Mouse (Mus musculus): Measurements from ENCODE around the gene Raet1e. TPM values are rescaled to one million over a fixed set of nuclear protein-coding genes. Genes with fewer than 3 reads are reported as not detected.
"Not testable (repeated sequence)": the region's sequence is repeated elsewhere in the genome, so short reads cannot be mapped to it uniquely, and the experiment has no call there.

The Raet1e gene
- polyA plus RNA-seq, 1 experiment = 1.5 TPM

- DNase-seq (ENCODE audit: low read depth, low spot score) = not testable (repeated sequence)
- 80% methylated on average over 6 of the region's 6 CpGs for WGBS
Observed at GRCm38 (mm10) chr10:22353548-22354195, 195.3 kb downstream of the Raet1e start.

- 58% methylated on average over 2 of the region's 2 CpGs for WGBS
- DNase-seq (ENCODE audit: low read depth, low spot score) = not testable (repeated sequence)
Observed at GRCm38 (mm10) chr10:22354196-22354574, 195.8 kb downstream of the Raet1e start.

GRCm38 (mm10) chr10:22357373-22357772 lies 199.0 kb downstream of the Raet1e start:
- DNase-seq (ENCODE audit: low read depth, low spot score) = not testable (repeated sequence)
- WGBS = 67% methylated on average over 1 of the region's 1 CpGs

DNA sequence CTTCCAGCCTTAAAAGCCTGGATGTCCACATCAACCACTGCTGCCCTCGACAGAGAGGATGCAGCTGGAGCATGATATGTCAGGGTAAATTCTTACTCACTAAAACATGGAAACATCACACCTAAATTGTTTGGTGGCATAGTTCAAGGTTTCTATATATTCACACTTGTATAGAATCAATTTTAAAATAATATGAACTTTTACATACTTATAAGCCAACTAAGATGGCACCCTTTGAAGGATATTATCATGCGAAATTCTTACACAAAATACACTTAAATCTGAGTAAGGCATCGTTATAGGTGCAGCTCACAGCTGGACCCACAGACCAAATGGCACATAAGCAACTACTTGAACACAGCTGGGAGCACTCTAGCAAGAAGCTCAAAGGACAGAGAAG lies 201.9 kb downstream of the Raet1e start, which contains the start of gene Raet1d:
Gene Raet1d, plus strand, starts transcription at position 301 of the 400 bp plus-strand sequence.
- DNase-seq (ENCODE audit: low read depth, low spot score) = not testable (repeated sequence)
- 74% methylated on average over 3 of the region's 3 CpGs for WGBS

- not testable (repeated sequence) for DNase-seq (ENCODE audit: low read depth, low spot score)
- WGBS = 21% methylated on average over 2 of the region's 2 CpGs
Observed at GRCm38 (mm10) chr10:22360957-22361356, 202.6 kb downstream of the Raet1e start.

DNA sequence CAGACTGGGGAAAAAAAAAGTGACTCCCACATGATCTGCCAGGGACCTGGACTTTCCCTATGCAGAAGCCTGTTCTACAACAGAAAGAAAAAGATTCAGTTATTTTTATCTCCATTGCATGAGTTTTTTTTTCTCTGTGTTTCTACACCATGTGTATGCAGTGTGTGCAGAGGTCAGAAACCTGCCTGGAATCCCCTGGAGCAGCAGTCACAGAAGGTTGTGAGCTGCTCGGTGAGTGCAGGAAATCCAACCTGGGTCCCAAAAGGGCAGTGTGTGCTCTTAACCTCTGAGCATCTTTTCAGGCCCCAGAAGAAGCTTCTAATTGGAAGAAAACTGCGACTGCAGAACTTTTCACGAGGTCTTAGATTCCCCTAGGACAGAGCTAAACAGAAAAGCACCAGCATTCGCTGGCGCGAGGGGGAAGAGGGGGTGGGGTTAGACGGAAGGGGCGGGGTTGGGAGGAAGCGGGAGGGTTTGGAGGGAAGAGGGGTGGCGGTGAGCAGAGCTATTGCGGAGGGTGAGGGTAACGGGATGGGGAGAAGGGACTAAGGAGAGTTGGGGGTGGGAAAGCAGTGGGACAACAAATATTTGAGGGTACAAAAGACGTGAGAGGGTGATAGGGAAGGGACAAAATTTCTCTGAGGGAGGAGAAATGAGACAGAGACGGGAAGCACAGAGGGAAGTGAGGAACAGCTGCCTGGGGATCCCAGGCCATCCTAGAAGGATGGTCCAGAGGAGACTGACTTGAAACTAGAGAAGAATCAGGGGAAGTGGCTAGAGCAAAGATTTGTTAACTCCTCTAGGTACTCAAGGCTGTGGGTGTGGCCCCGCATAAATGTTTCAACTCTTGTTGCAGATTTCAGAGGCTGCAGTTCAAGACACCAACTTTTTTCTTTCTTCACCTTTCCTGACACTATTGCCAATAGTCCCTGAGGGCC lies 203.3 kb downstream of the Raet1e start:
- DNase-seq (ENCODE audit: low read depth, low spot score) = not testable (repeated sequence)
- WGBS = under 1% methylated on average over 9 of the region's 15 CpGs

DNA sequence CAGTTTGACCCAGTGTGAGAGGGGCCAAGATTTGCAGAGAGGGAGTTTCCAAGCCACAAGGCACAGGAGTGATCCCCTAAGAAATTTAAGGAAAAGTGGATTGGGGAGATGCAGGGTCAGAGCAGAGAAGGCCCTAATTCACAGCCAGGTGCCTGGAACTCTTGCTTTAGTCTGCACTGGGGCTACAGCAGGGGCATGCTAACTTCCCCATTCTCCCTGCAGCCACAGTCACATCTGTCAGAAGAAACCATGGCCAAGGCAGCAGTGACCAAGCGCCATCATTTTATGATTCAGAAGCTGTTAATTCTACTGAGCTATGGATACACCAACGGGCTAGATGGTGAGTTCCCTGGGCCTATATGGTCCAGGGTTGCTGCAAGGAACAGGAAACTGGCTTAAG lies 204.1 kb downstream of the Raet1e start:
- DNase-seq (ENCODE audit: low read depth, low spot score) = not testable (repeated sequence)
- WGBS = 77% methylated on average over 2 of the region's 2 CpGs

GRCm38 (mm10) chr10:22364915-22365314 lies 206.5 kb downstream of the Raet1e start:
- WGBS = 82% methylated on average over 2 of the region's 2 CpGs

DNA sequence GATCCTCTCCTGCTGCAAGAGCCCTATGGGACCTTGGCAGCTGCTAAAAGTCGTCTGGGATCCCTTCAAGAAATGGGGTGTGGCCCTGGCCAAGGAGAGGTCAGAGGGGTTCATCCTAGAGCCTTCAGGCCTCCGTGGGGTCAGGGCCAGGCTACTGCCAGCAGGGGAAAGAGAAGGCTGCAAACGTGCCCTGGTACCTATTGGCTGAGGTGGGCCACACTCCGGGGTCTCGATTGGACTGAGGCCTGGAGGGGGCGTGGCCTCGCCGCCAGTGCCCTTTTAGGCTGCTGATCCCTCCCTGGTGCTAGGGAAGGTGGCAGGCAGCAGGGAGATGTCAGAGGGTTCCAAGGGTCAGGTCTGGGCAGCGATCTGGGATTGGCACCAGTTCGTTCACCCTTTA lies 222.9 kb downstream of the Raet1e start:
- DNase-seq (ENCODE audit: low read depth, low spot score) = not testable (repeated sequence)
- WGBS = 12% methylated on average over 9 of the region's 10 CpGs

More at GRCm38 (mm10) chr10:22364915-22365314, 206.5 kb downstream of the Raet1e start:
- DNase-seq (ENCODE audit: low read depth, low spot score) = not testable (repeated sequence)

GRCm38 (mm10) chr10:22390146-22390545 lies 231.8 kb downstream of the Raet1e start:
- 86% methylated on average over 7 of the region's 7 CpGs for WGBS
- not testable (repeated sequence) for DNase-seq (ENCODE audit: low read depth, low spot score)

- WGBS = 94% methylated on average over 5 of the region's 5 CpGs
Observed at GRCm38 (mm10) chr10:22391616-22392015, 233.2 kb downstream of the Raet1e start.

GRCm38 (mm10) chr10:22393028-22393824 lies 234.9 kb downstream of the Raet1e start:
- WGBS = no CpG with 5 or more reads among the region's 2 CpGs
- DNase-seq (ENCODE audit: low read depth, low spot score) = not testable (repeated sequence)

More at GRCm38 (mm10) chr10:22391616-22392015, 233.2 kb downstream of the Raet1e start:
- not testable (repeated sequence) for DNase-seq (ENCODE audit: low read depth, low spot score)

- WGBS = 38% methylated on average over 1 of the region's 1 CpGs
- DNase-seq (ENCODE audit: low read depth, low spot score) = not testable (repeated sequence)
Observed at GRCm38 (mm10) chr10:22396680-22397079, 238.3 kb downstream of the Raet1e start.

GRCm38 (mm10) chr10:22402225-22402917 lies 244.0 kb downstream of the Raet1e start:
- DNase-seq (ENCODE audit: low read depth, low spot score) = peak; percentile 1
- 5% methylated on average over 9 of the region's 11 CpGs for WGBS

DNA sequence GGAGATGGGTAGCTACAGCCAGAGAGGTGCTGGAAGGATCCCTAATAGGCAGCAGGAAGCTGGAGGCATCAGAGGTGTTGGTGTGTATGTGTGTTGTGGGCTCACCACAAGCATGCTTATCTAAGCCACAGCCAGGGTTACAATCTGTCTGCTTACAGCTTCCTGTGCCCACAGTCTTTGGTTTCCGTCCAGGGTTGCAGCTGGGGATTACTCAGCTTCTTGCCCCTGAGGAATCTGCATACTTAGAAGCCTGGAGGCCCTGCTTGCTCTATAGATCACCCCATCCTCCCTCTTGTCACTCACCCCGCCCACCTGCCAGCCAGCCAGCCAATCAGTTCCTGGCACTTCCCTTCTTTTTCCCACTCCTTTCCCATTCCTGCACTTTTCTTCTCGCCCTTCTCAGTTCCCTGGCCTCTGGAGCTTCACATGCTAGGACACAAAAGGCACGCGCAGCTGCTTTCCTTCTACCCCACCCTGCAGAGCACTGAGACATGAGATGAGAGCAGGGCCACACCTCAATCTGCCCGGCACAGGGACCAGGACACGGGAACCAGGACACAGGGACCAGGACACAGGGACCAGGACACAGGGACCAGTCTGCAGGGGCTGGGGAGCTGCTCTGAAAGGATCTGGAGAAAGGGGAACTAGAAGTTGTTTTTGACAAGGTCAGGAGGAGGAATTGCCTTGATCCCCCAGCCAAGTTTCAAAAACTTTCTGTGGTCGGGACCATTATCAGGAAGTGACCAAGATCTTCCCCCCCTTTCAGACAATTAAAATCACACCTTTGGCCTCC lies 255.5 kb downstream of the Raet1e start:
- not testable (repeated sequence) for DNase-seq (ENCODE audit: low read depth, low spot score)
- 18% methylated on average over 1 of the region's 8 CpGs for WGBS

Data from large intestine, adult 2 months (tissue).